Mouse (Mus musculus) kidney, embryonic 14.5 days (tissue): Measurements from ENCODE around the gene Sema4c. TPM values are rescaled to one million over a fixed set of nuclear protein-coding genes. Genes with fewer than 3 reads are reported as not detected.

Source experiments
- ATAC-seq: fragments of 200-750 bp; cut with Nextera tagmentation; 2 replicates; pipeline ENCODE4 v1.8.0; 2017; ENCODE audit warnings: moderate number of reproducible peaks, mild to moderate bottlenecking, moderate TSS enrichment, moderate library complexity; ENCODE audit not compliant: low FRiP score, low TSS enrichment
- H3K27ac ChIP-seq: fragments of 300-500 bp; sonication (generic); 2 replicates; pipeline ENCODE4 v1.5.1; 2014; ENCODE audit warnings: low read depth, mild to moderate bottlenecking, low read length, moderate library complexity, mixed read lengths
- H3K27me3 ChIP-seq: fragments of 300-500 bp; sonication (generic); 2 replicates; pipeline ENCODE4 v1.6.1; 2014; ENCODE audit warnings: mild to moderate bottlenecking, low read length; ENCODE audit not compliant: control insufficient read depth, insufficient read depth
- H3K36me3 ChIP-seq: fragments of 300-500 bp; sonication (generic); 2 replicates; pipeline ENCODE4 v1.6.1; 2014; ENCODE audit warnings: low read length, mixed read lengths; ENCODE audit not compliant: control insufficient read depth, insufficient read depth
- H3K4me1 ChIP-seq: fragments of 300-500 bp; sonication (generic); 2 replicates; pipeline ENCODE4 v1.6.1; 2014; ENCODE audit warnings: low read length, mixed read lengths; ENCODE audit not compliant: control insufficient read depth, insufficient read depth
- H3K4me2 ChIP-seq: fragments of 300-500 bp; sonication (generic); replicated peaks from 2 replicates; pipeline ENCODE4 v1.6.1; 2014; ENCODE audit warnings: low read depth, mild to moderate bottlenecking, low read length
- H3K4me3 ChIP-seq: fragments of 300-500 bp; sonication (generic); 2 replicates; pipeline ENCODE4 v1.5.1; 2014; ENCODE audit warnings: mild to moderate bottlenecking, low read length
- H3K9ac ChIP-seq: fragments of 300-500 bp; sonication (generic); 2 replicates; pipeline ENCODE4 v1.6.1; 2014; ENCODE audit warnings: low read depth, mild to moderate bottlenecking, low read length, moderate library complexity
- H3K9me3 ChIP-seq: fragments of 300-500 bp; sonication (generic); 2 replicates; pipeline ENCODE4 v1.6.1; 2016; ENCODE audit warnings: low read length; ENCODE audit not compliant: control insufficient read depth
- WGBS: fragments of 180-500 bp; shearing (Covaris S2); extraction: QIAGEN DNeasy Blood & Tissue Kit; methylation state at CpG from one replicate; pipeline ENCODE4 v1.1.7; 2014; 5-methylcytosine and 5-hydroxymethylcytosine counted together
- microRNA-seq: library from miRNA; unstranded; fragments of <30 nt; microRNA quantifications from one replicate; pipeline ENCODE4, GENCODE M21; 2016
- polyA plus RNA-seq: library from polyadenylated mRNA; unstranded; fragments of >200 nt; fragmentation: Nextera tagmentation; extraction: Ambion mirVana; gene quantifications from 2 replicates; pipeline ENCODE4 v1.2.1, GENCODE M21; 2014

The Sema4c gene
- polyA plus RNA-seq, 1 experiment from 2014 or later, result 4.8 TPM

DNA sequence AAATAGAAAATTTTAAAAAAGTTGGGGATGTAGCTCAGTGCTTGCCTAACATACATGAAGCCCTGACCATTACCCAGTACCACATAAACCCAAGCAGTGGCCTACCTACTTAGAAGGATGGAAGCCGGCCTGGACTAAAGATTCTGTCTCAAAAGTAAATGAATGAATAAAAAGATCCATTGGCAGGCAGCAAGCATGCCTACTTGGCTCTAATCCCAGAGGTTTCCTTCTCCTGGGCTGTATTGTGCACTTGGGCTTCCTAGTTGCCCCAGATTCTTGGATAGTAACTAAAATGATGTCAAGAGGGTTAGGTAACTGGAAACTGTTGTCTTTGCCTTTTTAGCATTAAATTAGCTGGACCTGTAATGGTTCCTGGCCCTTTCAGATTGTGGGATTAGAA lies 44.8 kb downstream of the Sema4c start:
- 15% methylated on average over 1 of the region's 1 CpGs for WGBS
- no peak for ATAC-seq
- H3K4me2 ChIP-seq, result peak overlapping the region; percentile 69
- no peak overlapping the region for H3K27ac ChIP-seq
- peaks cover 18% of the 10 kb centered on the region for H3K4me1 ChIP-seq
- peak overlapping the region; percentile 89 for H3K9ac ChIP-seq
- no peaks in the 10 kb centered on the region for H3K9me3 ChIP-seq
- H3K36me3 ChIP-seq, result 0 out of 2 replicates have a peak, but pooled peaks cover 6% of the 10 kb centered on the region
- peak overlapping the region; percentile 92 for H3K4me3 ChIP-seq
- no peaks in the 10 kb centered on the region for H3K27me3 ChIP-seq

- Histone ChIP-seq H3K27ac (peak overlapping the region; percentile 78; the same call in 1 of the 2 replicates), H3K4me1 (peaks cover 18% of the 10 kb centered on the region), H3K4me2 (peak overlapping the region; percentile 69), H3K9me3 (no peaks in the 10 kb centered on the region), H3K9ac (peak overlapping the region; percentile 89), H3K4me3 (peak overlapping the region; percentile 92), H3K27me3 (no peaks in the 10 kb centered on the region), H3K36me3 (peaks cover 6% of the 10 kb centered on the region; the same call in 1 of the 2 replicates)
- under 1% methylated on average over 16 of the region's 16 CpGs for WGBS
- no peak for ATAC-seq
Observed at GRCm38 (mm10) chr1:36512966-36513280, 45.2 kb downstream of the Sema4c start.

DNA sequence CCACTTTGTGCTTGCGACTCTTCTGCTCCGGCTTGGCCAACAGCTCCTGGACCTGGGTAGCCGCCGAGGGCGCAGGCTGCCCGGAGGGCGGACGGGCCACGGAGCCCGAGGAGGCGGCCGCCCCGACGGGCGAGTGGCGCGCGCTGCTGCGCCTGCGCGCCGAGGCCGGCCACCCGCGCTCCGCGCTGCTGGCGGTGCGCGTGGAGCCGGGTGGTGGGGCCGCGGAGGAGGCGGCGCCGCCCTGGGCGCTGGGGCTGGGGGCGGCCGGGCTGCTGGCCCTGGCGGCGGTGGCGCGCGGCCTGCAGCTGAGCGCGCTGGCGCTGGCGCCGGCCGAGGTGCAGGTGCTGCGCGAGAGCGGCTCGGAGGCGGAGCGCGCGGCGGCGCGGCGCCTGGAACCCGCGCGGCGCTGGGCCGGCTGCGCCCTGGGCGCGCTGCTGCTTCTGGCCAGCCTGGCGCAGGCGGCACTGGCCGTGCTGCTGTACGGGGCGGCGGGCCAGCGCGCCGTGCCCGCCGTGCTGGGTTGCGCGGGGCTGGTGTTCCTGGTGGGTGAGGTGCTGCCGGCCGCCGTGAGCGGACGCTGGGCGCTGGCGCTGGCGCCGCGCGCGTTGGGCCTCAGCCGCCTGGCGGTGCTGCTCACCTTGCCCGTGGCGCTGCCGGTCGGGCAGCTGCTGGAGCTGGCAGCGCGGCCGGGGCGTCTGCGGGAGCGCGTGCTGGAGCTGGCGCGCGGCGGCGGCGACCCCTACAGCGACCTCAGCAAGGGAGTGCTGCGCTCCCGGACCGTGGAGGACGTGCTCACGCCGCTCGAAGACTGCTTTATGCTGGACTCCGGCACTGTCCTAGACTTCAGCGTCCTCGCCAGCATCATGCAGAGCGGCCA lies 45.8 kb downstream of the Sema4c start:
- peak overlapping the region; percentile 92 for H3K4me3 ChIP-seq
- no peaks in the 10 kb centered on the region for H3K27me3 ChIP-seq
- under 1% methylated on average over 77 of the region's 126 CpGs for WGBS
- peaks cover 10% of the 10 kb centered on the region for H3K36me3 ChIP-seq
- no peaks in the 10 kb centered on the region for H3K9me3 ChIP-seq
- peak overlapping the region; percentile 69 for H3K4me2 ChIP-seq
- peak; percentile 72 for ATAC-seq
- peak overlapping the region; percentile 98 for H3K27ac ChIP-seq
- peak overlapping the region; percentile 89 for H3K9ac ChIP-seq
- peaks cover 18% of the 10 kb centered on the region for H3K4me1 ChIP-seq

GRCm38 (mm10) chr1:36511289-36512021 lies 46.7 kb downstream of the Sema4c start, which contains the start of gene Cnnm3:
Cnnm3 (plus strand) TSS chr1:36511867.
- Histone ChIP-seq H3K27me3 (no peaks in the 10 kb centered on the region), H3K27ac (peak within 1 kb of the TSS; percentile 98), H3K9ac (peak within 1 kb of the TSS; percentile 89), H3K4me1 (peaks cover 18% of the 10 kb centered on the region), H3K4me3 (peak within 1 kb of the TSS; percentile 92), H3K4me2 (peak within 1 kb of the TSS; percentile 69), H3K9me3 (no peaks in the 10 kb centered on the region), H3K36me3 (peaks cover 13% of the 10 kb centered on the region)
- 2% methylated on average over 42 of the region's 51 CpGs for WGBS
- peak; percentile 99 for ATAC-seq

DNA sequence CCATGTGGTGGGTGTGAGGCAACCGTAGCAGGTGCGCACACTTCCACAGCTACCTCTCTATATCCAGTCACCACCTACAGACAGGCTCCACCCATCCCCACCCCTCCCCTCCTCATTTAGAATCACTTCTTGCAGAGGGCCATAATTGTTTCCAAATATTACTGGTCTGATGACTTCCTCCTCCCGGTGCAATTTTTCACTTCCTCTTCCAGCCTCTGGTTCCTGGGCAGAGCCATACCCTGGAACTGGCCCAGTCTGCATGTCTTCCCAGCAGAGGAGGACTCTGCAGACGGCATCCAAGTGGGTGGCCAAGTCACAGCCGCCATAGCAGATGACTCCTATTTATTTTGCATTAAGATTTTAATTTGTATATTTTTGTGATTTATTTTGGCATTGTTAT lies 49.9 kb downstream of the Sema4c start:
- Histone ChIP-seq H3K27ac (no peak overlapping the region), H3K27me3 (no peaks in the 10 kb centered on the region), H3K9me3 (no peaks in the 10 kb centered on the region), H3K4me2 (no peak overlapping the region), H3K4me3 (no peak overlapping the region), H3K9ac (no peak overlapping the region), H3K4me1 (peaks cover 3% of the 10 kb centered on the region), H3K36me3 (peaks cover 19% of the 10 kb centered on the region)
- 83% methylated on average over 5 of the region's 5 CpGs for WGBS
- ATAC-seq, result no peak

GRCm38 (mm10) chr1:36501261-36501660 lies 56.9 kb downstream of the Sema4c start:
- Histone ChIP-seq H3K4me1 (no peaks in the 10 kb centered on the region), H3K36me3 (peaks cover 20% of the 10 kb centered on the region; the same call in 1 of the 2 replicates), H3K4me2 (no peak overlapping the region), H3K27me3 (no peaks in the 10 kb centered on the region), H3K9me3 (no peaks in the 10 kb centered on the region), H3K9ac (no peak overlapping the region), H3K27ac (no peak overlapping the region), H3K4me3 (no peak overlapping the region)
- WGBS, result 9% methylated on average over 3 of the region's 3 CpGs
- peak; percentile 54; the same call in 1 of the 2 replicates for ATAC-seq

Small RNA genes lying within 50 kb of the gene (microRNA-seq; reads per million reads assigned to microRNA genes)
- not detected for gene Gm47280

Other genes with a start within 250 kb of the Sema4c start
- 30.2 and 46.2 TPM in 2 replicates for gene Kansl3, start 189.2 kb downstream of the Sema4c start, polyA plus RNA-seq
- gene Fer1l5, start 186.1 kb downstream of the Sema4c start, polyA plus RNA-seq, result 0.43 and 0.65 TPM in 2 replicates
- gene Lman2l, start 113.1 kb downstream of the Sema4c start, polyA plus RNA-seq, result 33.6 and 33.7 TPM in 2 replicates
- gene Cnnm4, start 86.7 kb downstream of the Sema4c start, polyA plus RNA-seq, result 12.8 and 13.1 TPM in 2 replicates
- gene Cnnm3, start 46.5 kb downstream of the Sema4c start, polyA plus RNA-seq, result 5.7 and 7.5 TPM in 2 replicates
- 10.5 and 14.6 TPM in 2 replicates for gene Ankrd23, start 21.5 kb downstream of the Sema4c start, polyA plus RNA-seq
- 0.26 TPM in 1 of 2 replicates, not detected in the other for gene Gm42417, start 18.9 kb downstream of the Sema4c start, polyA plus RNA-seq
- 22.4 and 22.7 TPM in 2 replicates for gene Ankrd39, start 10.9 kb downstream of the Sema4c start, polyA plus RNA-seq
- gene Fam178b, start 124.8 kb upstream of the Sema4c start, polyA plus RNA-seq, result 1.2 and 1.3 TPM in 2 replicates
- 659 and 772 TPM in 2 replicates for gene Cox5b, start 133.1 kb upstream of the Sema4c start, polyA plus RNA-seq
- 0.34 TPM in 1 of 2 replicates, not detected in the other for gene 4933424G06Rik, start 151.8 kb upstream of the Sema4c start, polyA plus RNA-seq
- 59.9 and 93.0 TPM in 2 replicates for gene Actr1b, start 156.1 kb upstream of the Sema4c start, polyA plus RNA-seq
- gene Zap70, start 203.4 kb upstream of the Sema4c start, polyA plus RNA-seq, result 0.18 and 0.46 TPM in 2 replicates